Mouse (Mus musculus) embryonic fibroblast, embryonic 13.5 days (primary cell): Measurements from ENCODE around the gene Atp6v1g2.

ENCODE experiments used
- CTCF ChIP-seq: IDR thresholded peaks from 2 replicates; pipeline ENCODE4 v1.5.1; 2011; ENCODE audit warnings: mild to moderate bottlenecking, control low read depth, low read length, moderate library complexity, borderline replicate concordance; ENCODE audit not compliant: insufficient read depth
- POLR2A ChIP-seq: IDR thresholded peaks from 2 replicates; pipeline ENCODE4 v1.6.1; 2011; ENCODE audit warnings: low read depth, mild to moderate bottlenecking, control low read depth, low read length, moderate library complexity

DNA sequence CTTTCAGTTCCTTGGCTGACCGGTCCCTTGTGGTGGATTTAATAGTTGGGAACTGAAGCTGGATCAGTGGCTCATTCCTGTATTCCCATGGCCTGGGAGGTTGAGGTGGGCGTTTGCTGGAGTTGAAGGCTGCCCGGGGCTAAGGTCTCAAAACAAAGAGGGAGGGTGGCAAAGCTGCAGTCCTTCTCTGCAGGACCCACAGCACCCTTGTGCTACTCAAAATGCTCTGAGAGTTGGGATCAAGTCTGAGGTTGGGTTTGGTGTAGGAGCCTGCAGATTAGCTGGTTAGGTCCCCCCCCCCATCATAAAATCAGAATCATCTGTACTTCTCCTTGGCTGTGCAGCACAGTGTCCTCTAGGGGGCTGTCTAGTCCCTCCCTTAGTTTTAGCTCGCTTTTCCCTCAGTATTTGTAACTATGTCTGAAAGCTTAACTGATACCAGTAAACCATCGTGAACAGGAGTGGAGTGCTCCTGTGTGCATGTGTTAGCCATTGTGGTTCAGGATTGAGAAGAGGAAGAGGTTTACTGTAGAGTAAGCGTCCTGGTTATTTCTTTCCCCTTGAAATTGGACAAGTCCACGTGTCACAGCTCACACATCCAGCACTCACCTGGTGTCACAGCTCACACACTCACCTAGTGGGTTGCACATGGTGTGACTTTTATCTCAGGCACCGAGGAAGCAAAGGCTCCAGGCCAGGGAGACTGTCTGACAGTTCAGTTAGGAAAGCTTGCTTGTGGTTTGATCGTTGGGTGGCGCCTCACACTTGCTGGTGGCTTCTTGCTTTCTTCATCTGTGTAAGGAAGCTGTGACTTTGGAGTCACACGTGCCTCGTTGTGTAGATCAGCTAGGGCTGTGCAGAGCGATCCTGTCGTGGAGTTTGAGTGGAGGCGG, 12.5 kb downstream of the Atp6v1g2 start:
- TF ChIP-seq POLR2A (no peak), CTCF (no peak)
